Mouse (Mus musculus) heart, adult 2 months (tissue): ENCODE results near the gene Prss8. TPM values are rescaled to one million over a fixed set of nuclear protein-coding genes. Genes with fewer than 3 reads are reported as not detected.

Source experiments
- DNase-seq, 2 experiments: peaks; one replicate each; pipeline ENCODE4 v3.0.0; 2021
- H3K27ac ChIP-seq: fragments of 200-600 bp; 2 replicates; pipeline ENCODE4 v1.8.1; 2022
- H3K27me3 ChIP-seq: fragments of 200-500 bp; 2 replicates; pipeline ENCODE4 v1.6.1; 2012; ENCODE audit warnings: mild to moderate bottlenecking, low read length, inconsistent platforms, mixed read lengths; ENCODE audit not compliant: control insufficient read depth, insufficient read depth
- H3K36me3 ChIP-seq: fragments of 200-500 bp; 2 replicates; pipeline ENCODE4 v1.6.1; 2012; ENCODE audit warnings: low read length, inconsistent platforms; ENCODE audit not compliant: control insufficient read depth, insufficient read depth
- H3K4me1 ChIP-seq: fragments of 200-500 bp; 2 replicates; pipeline ENCODE4 v1.6.1; 2011; ENCODE audit warnings: low read length; ENCODE audit not compliant: control insufficient read depth, insufficient read depth
- H3K4me3 ChIP-seq: fragments of 200-600 bp; 2 replicates; pipeline ENCODE4 v1.8.1; 2022
- H3K79me2 ChIP-seq: fragments of 200-500 bp; replicated peaks from 2 replicates; pipeline ENCODE4 v1.6.1; 2012; ENCODE audit warnings: mild to moderate bottlenecking, inconsistent platforms, low read length, moderate library complexity, mixed read lengths; ENCODE audit not compliant: control insufficient read depth, insufficient read depth
- H3K9ac ChIP-seq: fragments of 200-500 bp; 2 replicates; pipeline ENCODE4 v1.6.1; 2012; ENCODE audit warnings: low read depth, mild to moderate bottlenecking, control low read depth, inconsistent platforms, low read length, mixed read lengths
- CTCF ChIP-seq: fragments of 200-600 bp; IDR thresholded peaks from 2 replicates; pipeline ENCODE4 v1.8.1; 2022; ENCODE audit warnings: antibody characterized with exemption, mild to moderate bottlenecking, moderate library complexity
- EP300 ChIP-seq: fragments of 200-500 bp; IDR thresholded peaks from 2 replicates; pipeline ENCODE4 v1.6.1; 2011; ENCODE audit warnings: low read depth, low read length, control low read depth; ENCODE audit not compliant: insufficient read depth
- POLR2A ChIP-seq: fragments of 200-500 bp; IDR thresholded peaks from 2 replicates; pipeline ENCODE4 v1.6.1; 2011; ENCODE audit warnings: mild to moderate bottlenecking, low read depth, low read length, control low read depth; ENCODE audit not compliant: insufficient read depth
- WGBS: fragments of 180-500 bp; shearing (Covaris S2); methylation state at CpG from one replicate; pipeline ENCODE4 v1.1.7; 2018; 5-methylcytosine and 5-hydroxymethylcytosine counted together
- intact Hi-C: fragments of 180-260 bp; cut with DNase I; formaldehyde crosslinking; loops from one replicate; pipeline ENCODE4 v1.15.1; 2025
- polyA plus RNA-seq: library from polyadenylated mRNA; depleted of rRNA; stranded (reverse); fragments of >200 nt; gene quantifications from 2 replicates; pipeline ENCODE4 v1.2.3, GENCODE M21; 2012
- total RNA-seq, 2 experiments: library from RNA; stranded (reverse); gene quantifications; 2 replicates each; pipeline ENCODE4 v1.2.3; 2021

The Prss8 gene
- total and polyA plus RNA-seq, 3 experiments: 1.1 TPM; not detected in 2

GRCm38 (mm10) chr7:127931351-127932135, 1.6 kb upstream of the Prss8 start:
- no peak overlapping the region for H3K27ac ChIP-seq
- intact Hi-C loops: no loop called here
- 33% methylated on average over 13 of the region's 13 CpGs for WGBS
- DNase-seq: peak in 1 of 2 experiments; percentile 48
- no peaks in the 10 kb centered on the region for H3K36me3 ChIP-seq
- H3K4me1 ChIP-seq: no peaks in the 10 kb centered on the region; the same call in 1 of the 2 replicates
- H3K27me3 ChIP-seq: peaks cover 2% of the 10 kb centered on the region; the same call in 1 of the 2 replicates
- no peak for TF ChIP-seq EP300
- TF ChIP-seq CTCF: no peak
- no peak overlapping the region for H3K9ac ChIP-seq
- no peaks in the 10 kb centered on the region for H3K79me2 ChIP-seq
- no peak overlapping the region for H3K4me3 ChIP-seq

- TF ChIP-seq CTCF (no peak), POLR2A (no peak), EP300 (no peak)
- Histone ChIP-seq H3K27ac (no peak overlapping the region), H3K36me3 (no peaks in the 10 kb centered on the region), H3K27me3 (peaks cover 2% of the 10 kb centered on the region; the same call in 1 of the 2 replicates), H3K9ac (no peak overlapping the region), H3K79me2 (no peaks in the 10 kb centered on the region), H3K4me3 (no peak overlapping the region), H3K4me1 (no peaks in the 10 kb centered on the region; the same call in 1 of the 2 replicates)
- DNase-seq: no peak
- WGBS: 89% methylated on average over 5 of the region's 5 CpGs
- intact Hi-C loops: no loop called here
Observed at GRCm38 (mm10) chr7:127930636-127931035, 732 bp upstream of the Prss8 start.

- intact Hi-C loops: no loop called here
- no peaks in the 10 kb centered on the region for H3K4me1 ChIP-seq
- no peaks in the 10 kb centered on the region for H3K79me2 ChIP-seq
- no peak for DNase-seq
- H3K27ac ChIP-seq: no peak overlapping the region
- no peaks in the 10 kb centered on the region for H3K36me3 ChIP-seq
- H3K4me3 ChIP-seq: no peak overlapping the region
- H3K9ac ChIP-seq: no peak overlapping the region
- 46% methylated on average over 5 of the region's 5 CpGs for WGBS
- TF ChIP-seq CTCF (no peak), POLR2A (no peak), EP300 (no peak)
- peaks cover 2% of the 10 kb centered on the region; the same call in 1 of the 2 replicates for H3K27me3 ChIP-seq
Observed at GRCm38 (mm10) chr7:127928596-127928995, 1.3 kb downstream of the Prss8 start.

- no peak overlapping the region for H3K9ac ChIP-seq
- no peaks in the 10 kb centered on the region for H3K79me2 ChIP-seq
- TF ChIP-seq POLR2A (no peak), EP300 (no peak), CTCF (no peak)
- H3K36me3 ChIP-seq: no peaks in the 10 kb centered on the region
- no peak overlapping the region for H3K4me3 ChIP-seq
- no peaks in the 10 kb centered on the region for H3K4me1 ChIP-seq
- no peak for DNase-seq
- peaks cover 2% of the 10 kb centered on the region; the same call in 1 of the 2 replicates for H3K27me3 ChIP-seq
- no peak overlapping the region for H3K27ac ChIP-seq
- 90% methylated on average over 11 of the region's 11 CpGs for WGBS
- intact Hi-C loops: no loop called here
Observed at GRCm38 (mm10) chr7:127927726-127928125, 2.2 kb downstream of the Prss8 start.

- 80% methylated on average over 11 of the region's 11 CpGs for WGBS
- TF ChIP-seq POLR2A: no peak
- TF ChIP-seq CTCF: no peak
- no peak for TF ChIP-seq EP300
- H3K79me2 ChIP-seq: no peaks in the 10 kb centered on the region
- H3K27me3 ChIP-seq: peaks cover 2% of the 10 kb centered on the region; the same call in 1 of the 2 replicates
- DNase-seq: no peak
- H3K4me3 ChIP-seq: no peak overlapping the region
- H3K27ac ChIP-seq: no peak overlapping the region
- no peaks in the 10 kb centered on the region for H3K4me1 ChIP-seq
- intact Hi-C loops: no loop called here
- H3K9ac ChIP-seq: no peak overlapping the region
- H3K36me3 ChIP-seq: no peaks in the 10 kb centered on the region
Observed at GRCm38 (mm10) chr7:127926846-127927245, 3.1 kb downstream of the Prss8 start.

GRCm38 (mm10) chr7:127926066-127926465, 3.8 kb downstream of the Prss8 start:
- Histone ChIP-seq H3K27me3 (peaks cover 2% of the 10 kb centered on the region; the same call in 1 of the 2 replicates), H3K9ac (no peak overlapping the region), H3K27ac (no peak overlapping the region), H3K79me2 (no peaks in the 10 kb centered on the region), H3K4me1 (no peaks in the 10 kb centered on the region), H3K36me3 (no peaks in the 10 kb centered on the region), H3K4me3 (no peak overlapping the region)
- no peak for DNase-seq
- WGBS: 89% methylated on average over 8 of the region's 8 CpGs
- TF ChIP-seq CTCF (no peak), POLR2A (no peak), EP300 (no peak)
- intact Hi-C loops: no loop called here
